Mouse (Mus musculus) erythroid progenitor cell, adult 5-6 weeks (primary cell): ENCODE results near the gene Mvb12b. TPM values are rescaled to one million over a fixed set of nuclear protein-coding genes. Genes with fewer than 3 reads are reported as not detected.

Experiments
- ATAC-seq: replicated peaks from 2 replicates; pipeline ENCODE4 v1.8.0; 2016; ENCODE audit warnings: moderate number of reproducible peaks, mild to moderate bottlenecking, moderate TSS enrichment, inconsistent platforms; ENCODE audit not compliant: poor library complexity, low FRiP score, severe bottlenecking
- total RNA-seq, 2 experiments: library from RNA; stranded (forward) in 1 of 2; stranded (reverse) in 1 of 2; fragments of 150-400 nt in 1 of 2; fragments of 186-747, 209-891 nt in 1 of 2; gene quantifications; 2 replicates each; pipeline versions ENCODE4 v1.2.3 to v1.2.4; 2015 to 2017; ENCODE audit warnings: low replicate concordance in 2 of 2

Mvb12b gene
- total RNA-seq, 2 experiments from 2014 or later = 56.7 to 81.7 TPM

DNA sequence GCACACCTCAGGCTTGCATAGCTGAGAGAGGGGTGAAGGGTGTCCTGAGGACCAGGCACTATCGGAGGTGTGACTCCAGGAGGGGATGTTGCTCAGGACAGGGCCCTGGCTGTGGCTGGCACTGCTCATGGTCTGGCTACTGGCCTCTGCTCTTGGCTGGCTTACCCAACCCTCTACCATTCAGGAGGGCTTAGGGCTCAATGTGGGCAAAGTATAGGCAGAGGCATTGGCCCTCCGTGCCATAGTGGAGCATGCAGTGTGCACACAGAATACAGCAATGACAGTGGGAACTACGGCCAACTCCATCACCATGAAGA lies 133.5 kb downstream of the Mvb12b start:
- no peak for ATAC-seq

DNA sequence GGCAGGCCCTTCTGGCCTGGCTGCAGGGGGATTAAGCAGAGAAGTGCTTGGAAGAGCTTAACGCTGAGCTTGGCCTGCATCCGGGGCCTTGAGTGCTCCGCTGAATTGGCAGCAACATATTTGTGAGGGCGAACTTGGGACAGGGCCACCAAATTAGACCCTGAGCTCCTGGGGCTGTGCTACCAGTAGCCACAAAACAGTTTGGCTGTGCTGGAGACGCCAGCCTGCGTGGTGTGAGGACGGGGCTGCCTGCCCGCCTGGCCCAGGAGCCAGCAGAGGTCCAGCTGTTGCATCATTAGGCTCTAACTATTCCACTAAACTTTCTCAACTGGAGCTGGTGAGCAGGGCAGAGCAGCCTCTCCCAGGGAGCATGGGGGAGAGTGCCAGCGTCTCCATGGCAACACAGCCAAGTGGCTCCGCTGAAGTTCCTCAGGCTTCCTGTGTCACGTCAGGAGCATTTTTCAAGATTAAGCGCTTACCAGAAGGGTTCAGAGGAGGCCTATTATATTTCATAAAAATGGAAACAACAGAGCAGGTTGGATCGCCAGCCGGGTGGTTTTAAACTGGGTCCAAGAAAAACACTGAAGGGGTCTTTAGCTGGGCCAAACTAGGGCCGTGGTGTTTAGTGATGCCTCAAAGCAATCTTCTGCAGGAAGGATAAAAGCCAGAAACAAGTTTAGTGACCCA lies 134.0 kb downstream of the Mvb12b start:
- no peak for ATAC-seq

DNA sequence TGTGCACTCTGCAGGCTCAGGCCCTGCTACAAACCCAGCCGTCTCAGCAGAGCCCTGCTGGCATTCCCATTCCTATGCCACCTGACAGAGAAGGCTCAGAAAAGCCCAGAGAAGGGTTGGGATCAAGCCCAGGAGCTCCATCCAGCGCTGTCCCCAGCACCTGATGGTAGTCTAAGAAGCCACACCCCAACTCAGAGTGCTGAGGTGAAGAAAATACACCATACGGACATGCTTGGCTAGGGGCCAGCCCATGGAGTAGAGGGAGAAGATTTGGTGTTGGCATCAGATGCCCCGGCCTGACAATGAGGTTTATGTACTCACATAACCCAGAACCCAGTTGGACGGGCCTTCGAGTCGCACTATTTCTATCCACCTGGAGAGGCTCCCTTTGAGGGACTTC lies 137.1 kb downstream of the Mvb12b start:
- ATAC-seq = no peak

DNA sequence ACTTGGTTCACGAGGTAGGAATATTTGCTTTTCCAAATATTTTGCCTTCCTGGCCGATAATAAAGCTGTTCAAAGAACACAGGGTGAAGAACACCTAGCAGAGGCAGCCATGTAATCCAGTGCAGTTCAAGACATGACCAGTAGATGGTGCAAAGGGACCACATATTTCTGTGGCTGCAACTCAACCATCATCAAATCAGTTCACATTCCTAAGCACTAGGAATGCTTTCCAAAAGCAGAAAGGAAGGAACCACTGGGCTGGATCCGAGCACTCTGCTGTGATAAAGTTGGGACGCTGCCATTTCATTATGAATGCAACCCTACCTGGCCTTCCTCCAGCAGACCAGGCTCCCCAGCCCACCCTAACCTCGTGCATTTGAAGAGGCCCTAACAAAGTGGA lies 141.3 kb downstream of the Mvb12b start:
- ATAC-seq = 0 out of 2 replicates have a peak, but pooled peaks have one; percentile 40

DNA sequence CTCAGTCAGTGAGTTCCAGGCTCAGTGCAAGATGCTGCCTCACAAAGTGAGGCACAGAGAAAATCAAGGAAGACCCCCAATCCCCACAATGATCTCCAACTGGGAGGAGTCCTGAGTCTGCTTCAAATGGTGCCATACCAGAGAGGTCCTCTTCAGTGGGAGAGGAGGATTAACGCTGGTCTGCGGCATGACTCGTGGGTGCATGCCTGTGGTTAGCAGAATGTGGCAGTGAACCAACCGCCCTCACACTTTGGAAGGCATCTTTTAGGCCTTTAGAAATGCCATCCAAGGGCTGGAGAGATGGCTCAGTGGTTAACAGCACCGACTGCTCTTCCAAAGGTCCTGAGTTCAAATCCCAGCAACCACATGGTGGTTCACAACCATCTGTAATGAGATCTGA lies 142.0 kb downstream of the Mvb12b start:
- no peak for ATAC-seq

DNA sequence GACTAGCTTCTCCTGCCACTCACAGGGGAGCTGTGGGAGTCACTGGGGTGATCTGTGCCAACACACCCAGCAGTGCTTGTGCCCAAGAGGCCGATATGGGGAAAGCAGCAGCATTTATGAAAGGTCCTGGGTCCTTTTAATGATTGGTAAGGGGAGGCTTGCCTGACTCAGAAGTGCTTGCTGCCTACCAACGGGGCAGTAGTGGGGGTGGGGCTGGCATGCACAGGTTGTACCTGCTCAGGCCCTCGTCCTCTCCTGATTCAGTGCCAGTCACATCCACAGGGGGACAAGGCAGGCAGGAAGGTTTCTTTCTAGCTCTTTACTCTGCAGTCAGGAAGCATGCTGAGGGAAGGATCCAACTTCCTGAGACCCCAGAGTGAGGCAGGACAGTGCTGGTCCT lies 150.6 kb downstream of the Mvb12b start:
- ATAC-seq = no peak; the same call in 1 of the 2 replicates

DNA sequence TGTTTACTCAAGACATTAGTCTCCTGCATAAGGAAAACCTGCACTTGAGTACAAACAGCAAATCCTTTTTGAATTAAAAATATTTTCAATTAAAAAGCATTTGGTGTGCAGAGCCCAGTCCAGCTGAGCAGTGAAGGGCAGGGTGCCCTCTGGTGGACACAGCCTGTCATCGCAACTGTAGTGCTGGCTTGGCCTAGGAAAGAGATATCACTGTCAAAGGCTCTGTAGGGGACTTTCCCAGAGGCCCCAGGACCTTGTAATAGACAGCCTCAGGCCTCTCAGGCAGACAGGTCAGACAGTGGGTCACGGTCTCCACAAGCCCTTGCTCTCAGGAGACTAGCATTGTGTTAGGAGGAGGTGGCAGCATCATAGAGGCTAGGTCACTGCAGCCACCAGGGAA lies 151.0 kb downstream of the Mvb12b start:
- peak; percentile 68 for ATAC-seq

DNA sequence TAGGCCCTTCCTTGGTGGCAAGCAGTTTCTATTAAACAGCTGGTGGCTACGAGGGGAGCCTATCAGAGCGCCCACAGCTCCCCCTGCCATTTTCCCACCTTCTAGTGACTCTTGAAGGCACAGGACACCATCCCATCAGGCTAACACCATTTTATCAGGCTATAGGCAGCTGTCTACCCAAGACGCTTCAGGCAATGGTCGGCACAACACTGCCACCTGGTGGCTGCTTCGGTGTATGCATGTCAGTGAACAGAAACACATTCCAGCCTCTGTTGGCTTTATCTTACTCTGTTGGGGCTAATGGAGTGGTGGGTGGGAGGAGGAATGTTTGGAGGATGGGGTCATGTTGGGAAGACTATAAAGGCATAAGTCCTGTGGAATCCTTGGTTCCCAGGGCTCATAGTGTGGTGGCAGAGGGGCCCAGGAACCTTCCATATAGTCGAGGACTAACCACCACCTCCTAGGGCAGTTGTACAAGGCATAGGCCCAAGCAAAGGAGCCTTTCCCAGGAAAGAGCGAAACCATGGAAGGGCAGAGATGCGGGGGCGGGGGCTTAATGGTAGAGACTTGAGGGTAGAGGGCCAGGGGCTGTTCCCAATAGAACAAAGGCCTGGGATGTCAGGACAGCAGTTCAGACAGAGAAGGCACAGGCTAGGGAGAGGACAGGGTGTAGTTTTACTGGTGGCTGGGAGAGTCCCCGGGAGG lies 152.8 kb downstream of the Mvb12b start:
- ATAC-seq = 0 out of 2 replicates have a peak, but pooled peaks have one; percentile 46

DNA sequence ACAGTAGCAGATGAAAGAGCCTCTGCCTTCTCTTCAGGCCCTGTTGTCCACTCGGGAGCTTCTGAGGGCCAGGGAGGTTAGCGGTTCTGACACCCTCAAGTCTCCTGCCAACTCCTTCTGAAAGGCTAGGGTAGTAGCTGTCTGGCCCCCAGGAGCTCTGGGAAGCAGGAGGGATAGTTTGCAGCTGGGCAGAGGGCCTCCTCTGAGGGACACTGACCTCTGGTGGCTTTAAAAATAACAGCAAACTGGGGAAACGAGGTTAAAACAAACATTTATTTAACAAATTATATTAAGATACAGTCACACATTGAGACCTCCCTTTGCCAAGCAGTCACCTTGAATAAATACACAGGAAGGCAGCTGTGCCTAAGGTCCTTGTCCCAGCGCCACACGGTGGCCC lies 158.0 kb downstream of the Mvb12b start:
- ATAC-seq = no peak

DNA sequence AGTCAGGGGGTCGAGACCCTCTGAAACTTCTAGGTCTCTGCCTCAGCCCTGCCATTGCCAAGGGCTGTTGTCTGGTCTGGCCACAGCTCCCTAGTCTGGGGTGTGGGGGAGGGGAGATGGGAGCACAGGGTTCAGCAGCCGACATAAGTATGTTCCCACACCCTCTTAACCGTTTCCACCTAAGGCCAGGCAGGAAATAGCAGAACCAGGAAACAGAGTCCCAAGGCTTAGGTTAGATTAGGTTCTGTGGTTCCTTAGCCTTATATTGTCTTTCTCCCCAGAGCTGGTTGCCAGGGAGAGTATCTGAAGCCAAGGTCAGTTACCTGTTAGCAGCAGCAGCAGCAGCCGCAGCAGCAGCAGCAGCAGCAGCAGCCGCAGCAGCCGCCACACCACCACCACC lies 160.5 kb downstream of the Mvb12b start:
- no peak for ATAC-seq

DNA sequence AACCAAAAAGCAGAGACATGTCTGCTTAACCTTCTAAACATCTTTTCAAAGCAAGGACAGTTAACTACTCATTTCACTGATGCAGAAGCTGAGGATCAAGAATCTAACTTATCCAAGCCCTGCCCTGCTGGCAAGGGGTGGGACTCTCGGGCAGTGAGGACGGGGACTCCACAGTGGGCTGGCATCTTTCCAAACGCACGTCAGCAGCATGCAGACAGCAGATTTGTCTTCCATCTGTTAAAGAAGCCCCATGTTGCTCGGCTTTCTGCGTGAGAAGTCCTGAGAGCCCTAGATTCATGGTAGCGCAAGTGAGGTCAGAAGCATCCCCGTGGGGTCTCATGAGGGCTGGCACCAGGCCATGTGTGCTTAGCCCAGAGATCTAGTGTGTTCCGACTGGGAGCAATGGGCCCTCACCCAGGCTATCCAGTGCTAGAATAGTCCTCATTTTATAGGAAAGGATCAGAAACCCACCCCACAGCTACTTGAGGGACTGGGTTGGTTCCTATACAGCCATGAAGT lies 167.3 kb downstream of the Mvb12b start:
- no peak for ATAC-seq

DNA sequence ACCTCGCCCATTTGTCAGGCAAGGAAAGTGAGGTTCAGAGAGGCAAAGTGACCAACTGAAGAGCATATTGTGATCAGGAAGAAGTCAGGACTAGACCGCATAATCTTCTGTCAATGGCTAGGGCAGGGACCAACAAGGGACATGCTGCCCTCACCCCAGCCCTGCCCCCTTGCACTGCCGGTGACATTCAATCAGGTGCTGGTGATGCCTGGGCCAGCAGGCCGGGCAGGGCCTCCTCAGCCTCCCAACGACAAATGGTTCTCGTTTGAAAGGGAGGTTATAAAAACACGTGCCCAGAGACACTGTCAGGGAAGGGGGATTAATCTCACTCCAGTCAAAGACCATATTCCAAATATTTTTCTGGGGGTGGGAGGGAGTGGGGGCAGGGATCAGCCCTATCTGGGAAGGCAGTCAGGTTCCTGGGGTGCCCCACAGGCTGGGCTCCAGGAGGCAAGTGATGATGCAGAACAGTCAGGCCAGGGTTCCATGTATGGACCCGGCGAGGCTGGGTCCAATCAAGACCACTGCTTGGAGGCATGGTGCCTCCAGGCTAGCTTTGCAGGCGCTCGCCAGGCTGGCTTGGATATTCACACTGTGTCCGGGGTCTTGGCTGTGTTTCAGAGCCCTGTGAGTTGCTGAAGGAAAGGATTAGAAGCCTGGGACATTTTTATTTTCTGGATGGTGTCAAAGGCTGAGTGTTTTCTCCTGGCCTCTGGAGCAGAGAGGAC lies 168.2 kb downstream of the Mvb12b start:
- ATAC-seq = no peak

DNA sequence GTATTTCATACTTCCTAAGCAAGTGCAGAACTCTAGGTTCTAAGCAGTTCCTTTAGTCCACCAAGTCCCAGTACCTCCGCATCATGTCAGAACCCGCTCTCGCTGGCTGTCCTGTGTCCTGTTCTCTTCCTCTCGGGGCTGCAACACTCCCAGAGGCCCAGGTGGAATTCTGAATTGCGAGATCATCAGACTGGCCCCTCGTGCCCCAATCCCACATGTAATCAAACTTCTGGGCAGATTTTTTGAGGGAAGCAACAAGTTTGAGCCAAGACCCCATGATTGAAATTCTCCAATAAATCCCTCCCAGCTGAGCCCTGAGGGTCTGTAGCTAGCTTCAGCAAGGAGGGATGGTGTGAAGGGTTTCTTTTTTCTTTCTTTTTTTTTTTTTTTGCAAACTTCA lies 169.2 kb downstream of the Mvb12b start:
- ATAC-seq = no peak

DNA sequence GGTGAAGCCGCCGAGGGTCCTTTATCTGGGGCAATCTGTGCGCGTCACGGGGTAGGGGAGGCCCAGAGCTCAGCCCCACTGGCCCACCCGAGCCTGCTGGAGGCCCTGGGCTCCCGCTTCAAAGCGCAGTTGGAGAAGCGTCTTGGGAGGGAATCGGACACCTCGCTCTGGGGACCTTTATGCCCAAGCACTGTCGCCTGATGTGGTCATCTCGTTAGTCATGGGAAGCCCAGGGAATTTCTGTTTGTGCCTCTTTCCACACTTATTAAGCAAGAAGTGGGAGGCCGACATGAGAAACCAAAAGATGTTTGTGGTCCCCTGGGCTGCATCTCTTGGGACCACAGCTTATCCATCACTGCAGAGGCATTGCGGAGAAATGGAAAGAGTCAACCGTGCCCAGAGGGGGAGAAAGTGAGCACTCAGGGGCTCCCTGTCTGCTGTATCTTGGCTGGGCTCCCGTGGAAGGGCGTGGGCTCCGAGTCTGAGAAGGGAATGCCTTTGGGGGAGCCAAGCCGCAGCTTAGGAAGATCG lies 169.9 kb downstream of the Mvb12b start:
- ATAC-seq = no peak

DNA sequence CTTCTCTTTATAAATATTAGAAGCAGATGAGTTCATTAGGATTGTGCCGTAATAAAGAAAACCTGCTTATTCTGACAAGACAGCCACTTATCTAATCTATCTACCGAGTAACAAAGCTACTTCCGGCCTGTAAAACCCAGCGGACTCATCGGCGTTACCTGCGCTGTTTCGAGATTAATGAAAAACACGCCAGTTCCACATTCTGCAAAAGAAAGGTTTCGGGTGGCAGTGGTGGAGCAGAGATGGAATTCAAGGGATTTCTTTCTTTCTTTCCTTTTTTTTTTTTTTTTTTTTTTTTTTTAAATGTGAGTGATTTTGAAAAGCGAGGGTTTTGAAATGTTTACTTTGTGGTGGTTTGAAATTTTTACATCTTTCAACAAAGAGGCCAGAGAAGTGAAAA lies 170.4 kb downstream of the Mvb12b start:
- ATAC-seq = no peak

DNA sequence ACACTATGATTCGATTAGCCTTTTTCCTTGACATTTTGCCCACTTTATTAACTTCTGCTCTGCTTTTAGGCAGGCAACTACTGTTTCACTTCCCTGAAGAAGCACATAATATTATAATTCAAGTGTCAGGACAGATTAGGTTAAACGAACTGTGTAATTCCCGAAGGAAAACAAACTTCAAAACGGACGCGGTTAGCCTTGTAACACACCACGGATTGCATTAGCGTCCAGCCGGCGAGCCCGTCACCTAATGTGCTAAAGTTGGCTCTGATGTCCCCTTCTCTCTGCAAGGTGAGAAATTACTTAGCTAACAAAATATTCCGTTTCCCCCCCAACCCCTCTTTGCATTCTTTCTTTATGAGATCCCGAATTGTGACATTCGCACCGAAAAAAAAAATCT lies 170.9 kb downstream of the Mvb12b start:
- ATAC-seq = no peak

DNA sequence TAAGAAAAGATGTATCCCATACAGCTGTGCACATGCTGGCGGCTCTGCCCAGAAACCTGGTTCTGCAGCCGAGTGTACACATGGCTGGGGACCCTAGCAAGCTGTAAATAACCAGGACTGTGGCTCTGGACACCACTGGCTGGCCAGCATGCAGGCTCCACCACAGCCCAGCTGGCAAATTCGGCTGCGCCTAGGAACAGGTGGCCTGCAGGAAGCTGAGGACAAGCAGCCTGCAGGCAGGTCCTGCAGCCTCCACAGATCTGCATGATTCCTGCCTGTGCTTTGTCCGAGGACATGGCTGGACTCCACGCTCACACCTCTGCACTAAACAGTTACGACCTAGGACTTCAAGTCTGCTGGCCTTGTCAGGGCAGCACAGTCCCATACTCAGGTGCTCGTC lies 172.8 kb downstream of the Mvb12b start:
- no peak for ATAC-seq

DNA sequence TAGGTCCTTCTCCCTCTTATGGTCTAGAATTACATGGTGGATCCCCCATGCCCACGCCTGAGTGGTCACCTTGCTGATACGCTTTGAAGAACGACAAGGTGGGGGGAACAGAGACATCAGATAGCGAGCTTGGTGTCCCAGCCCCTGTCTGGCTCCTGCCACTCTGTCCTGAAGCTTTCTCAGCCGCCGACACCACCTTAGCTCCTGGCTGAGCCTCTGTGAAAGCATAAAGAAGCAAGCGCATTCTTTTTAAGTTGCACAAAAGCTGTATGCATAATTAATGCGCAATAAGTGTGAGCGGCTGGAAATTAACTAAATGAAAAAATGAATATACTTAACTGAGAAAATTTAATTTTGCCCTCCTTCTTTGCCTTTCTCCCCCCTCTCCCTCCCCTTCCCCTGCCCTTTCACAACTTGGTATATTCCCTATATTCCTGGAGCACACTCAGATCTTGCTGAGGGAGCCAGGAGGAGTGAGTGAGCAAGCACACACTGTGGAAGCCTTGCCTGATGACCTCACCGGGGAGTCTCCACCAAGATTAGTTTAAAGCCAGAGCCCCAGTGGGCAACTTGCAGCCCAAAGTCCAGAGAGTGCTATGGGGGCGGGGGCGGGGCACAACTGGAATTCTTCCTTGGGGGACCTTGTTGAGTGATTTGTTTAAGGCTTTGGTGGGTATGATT lies 174.0 kb downstream of the Mvb12b start:
- no peak for ATAC-seq

DNA sequence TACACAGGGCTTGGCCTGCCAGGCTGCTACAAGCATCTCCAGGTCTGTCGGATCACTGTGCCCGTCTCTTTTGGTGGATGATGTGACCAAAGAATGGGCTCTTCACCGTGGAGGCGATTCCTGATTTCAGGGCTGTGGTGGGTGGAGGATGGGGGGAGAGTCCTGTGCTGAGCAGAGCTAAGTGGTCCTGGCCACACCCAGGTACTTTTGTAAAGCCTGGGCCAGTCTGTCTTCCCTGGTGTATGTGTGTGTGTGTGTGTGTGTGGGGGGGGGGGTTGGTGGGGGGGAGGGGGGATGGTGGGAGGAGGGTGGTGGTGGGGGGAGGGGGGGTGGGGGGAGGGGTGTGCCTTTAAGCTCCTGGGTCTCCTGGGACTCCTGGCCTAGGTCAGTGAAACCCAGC lies 174.9 kb downstream of the Mvb12b start:
- ATAC-seq = no peak

DNA sequence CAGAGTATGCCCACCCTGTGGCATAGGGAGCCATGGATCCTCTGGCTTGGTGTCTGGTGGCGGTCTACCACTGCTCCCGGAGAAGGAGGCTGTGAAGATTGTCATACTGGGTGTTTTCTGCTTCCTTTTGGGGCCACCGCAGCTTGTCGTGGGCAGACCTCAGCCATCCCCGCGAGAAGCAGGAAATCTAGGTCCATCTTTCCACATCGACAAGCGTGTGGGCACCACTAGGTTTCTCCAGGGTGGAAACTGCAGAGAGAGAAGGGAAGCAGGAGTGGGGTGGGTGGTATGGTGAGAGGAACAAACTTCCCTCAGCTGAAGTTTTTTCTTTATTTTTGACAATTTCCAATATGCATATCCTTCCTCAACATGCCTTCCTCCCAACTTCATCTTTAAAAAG lies 178.9 kb downstream of the Mvb12b start:
- no peak for ATAC-seq
